Mouse (Mus musculus) lung, embryonic 16.5 days (tissue): ENCODE measurements around the gene Csrp1. TPM values are rescaled to one million over a fixed set of nuclear protein-coding genes. Genes with fewer than 3 reads are reported as not detected.
A peak's percentile ranks its signal among the peaks of the same experiment; 100 is the strongest.

ENCODE experiments used
- ATAC-seq: fragments of 200-750 bp; cut with Nextera tagmentation; 2 replicates; pipeline ENCODE4 v1.8.0; 2017; ENCODE audit warnings: low read depth, mild to moderate bottlenecking, moderate library complexity
- H3K27ac ChIP-seq: fragments of 300-500 bp; sonication (generic); 2 replicates; pipeline ENCODE4 v1.5.1; 2014; ENCODE audit warnings: mild to moderate bottlenecking, control low read depth, low read length
- H3K27me3 ChIP-seq: fragments of 300-500 bp; sonication (generic); 2 replicates; pipeline ENCODE4 v1.6.1; 2014; ENCODE audit warnings: low read depth, low read length, mixed read lengths; ENCODE audit not compliant: control insufficient read depth, insufficient read depth
- H3K36me3 ChIP-seq: fragments of 300-500 bp; sonication (generic); 2 replicates; pipeline ENCODE4 v1.6.1; 2014; ENCODE audit warnings: low read length; ENCODE audit not compliant: control insufficient read depth, insufficient read depth
- H3K4me1 ChIP-seq: fragments of 300-500 bp; sonication (generic); replicated peaks from 2 replicates; pipeline ENCODE4 v1.6.1; 2014; ENCODE audit warnings: low read length, mixed read lengths; ENCODE audit not compliant: control insufficient read depth, insufficient read depth
- H3K4me2 ChIP-seq: fragments of 300-500 bp; sonication (generic); 2 replicates; pipeline ENCODE4 v1.6.1; 2014; ENCODE audit warnings: low read depth, low read length, control low read depth
- H3K4me3 ChIP-seq: fragments of 300-500 bp; sonication (generic); 2 replicates; pipeline ENCODE4 v1.5.1; 2014; ENCODE audit warnings: mild to moderate bottlenecking, low read length, control low read depth
- H3K9ac ChIP-seq: fragments of 300-500 bp; sonication (generic); 2 replicates; pipeline ENCODE4 v1.6.1; 2014; ENCODE audit warnings: low read length, control low read depth
- H3K9me3 ChIP-seq: fragments of 300-500 bp; sonication (generic); 2 replicates; pipeline ENCODE4 v1.6.1; 2016; ENCODE audit warnings: low read length; ENCODE audit not compliant: control insufficient read depth
- WGBS: fragments of 180-500 bp; shearing (Covaris S2); extraction: QIAGEN DNeasy Blood & Tissue Kit; methylation state at CpG from one replicate; pipeline ENCODE4 v1.1.7; 2014; 5-methylcytosine and 5-hydroxymethylcytosine counted together
- polyA plus RNA-seq: library from polyadenylated mRNA; unstranded; fragments of >200 nt; fragmentation: Nextera tagmentation; extraction: Ambion mirVana; gene quantifications from 2 replicates; pipeline ENCODE4 v1.2.1, GENCODE M21; 2015

Csrp1 gene
- polyA plus RNA-seq, 1 experiment from 2014 or later = 268 TPM

- 69% methylated on average over 6 of the region's 6 CpGs for WGBS
- H3K4me1 ChIP-seq = peaks cover 8% of the 10 kb centered on the region
- no peak overlapping the region for H3K4me3 ChIP-seq
- H3K27ac ChIP-seq = no peak overlapping the region
- H3K9me3 ChIP-seq = no peaks in the 10 kb centered on the region
- H3K36me3 ChIP-seq = no peaks in the 10 kb centered on the region
- H3K27me3 ChIP-seq = no peaks in the 10 kb centered on the region
- no peak for ATAC-seq
- H3K4me2 ChIP-seq = no peak overlapping the region
- no peak overlapping the region for H3K9ac ChIP-seq
Measured at GRCm38 (mm10) chr1:135678145-135678544, 41.7 kb upstream of the Csrp1 start.

GRCm38 (mm10) chr1:135680716-135681115 is 39.1 kb upstream of the Csrp1 start:
- Histone ChIP-seq H3K4me2 (no peak overlapping the region), H3K27ac (no peak overlapping the region), H3K9me3 (no peaks in the 10 kb centered on the region), H3K4me1 (peaks cover 14% of the 10 kb centered on the region), H3K36me3 (no peaks in the 10 kb centered on the region), H3K4me3 (no peak overlapping the region), H3K27me3 (no peaks in the 10 kb centered on the region), H3K9ac (no peak overlapping the region)
- ATAC-seq = no peak
- WGBS = 65% methylated on average over 4 of the region's 4 CpGs

GRCm38 (mm10) chr1:135681122-135681521 is 38.7 kb upstream of the Csrp1 start:
- Histone ChIP-seq H3K27ac (no peak overlapping the region), H3K4me1 (peaks cover 17% of the 10 kb centered on the region), H3K9me3 (no peaks in the 10 kb centered on the region), H3K4me3 (no peak overlapping the region), H3K4me2 (no peak overlapping the region), H3K9ac (no peak overlapping the region), H3K27me3 (no peaks in the 10 kb centered on the region), H3K36me3 (no peaks in the 10 kb centered on the region)
- 83% methylated on average over 8 of the region's 8 CpGs for WGBS
- ATAC-seq = no peak

- WGBS = 38% methylated on average over 4 of the region's 4 CpGs
- peaks cover 34% of the 10 kb centered on the region for H3K4me1 ChIP-seq
- H3K4me2 ChIP-seq = peak overlapping the region; percentile 12; the same call in 1 of the 2 replicates
- H3K9ac ChIP-seq = no peak overlapping the region
- no peaks in the 10 kb centered on the region for H3K27me3 ChIP-seq
- no peak overlapping the region for H3K4me3 ChIP-seq
- H3K9me3 ChIP-seq = no peaks in the 10 kb centered on the region
- H3K36me3 ChIP-seq = no peaks in the 10 kb centered on the region
- no peak for ATAC-seq
- H3K27ac ChIP-seq = 0 out of 2 replicates have a peak overlapping the region, but pooled peaks have one; percentile 18
Measured at GRCm38 (mm10) chr1:135684895-135685294, 35.0 kb upstream of the Csrp1 start.

- H3K9ac ChIP-seq = peak overlapping the region; percentile 50; the same call in 1 of the 2 replicates
- peak; percentile 19; the same call in 1 of the 2 replicates for ATAC-seq
- peak overlapping the region; percentile 82 for H3K4me3 ChIP-seq
- no peaks in the 10 kb centered on the region for H3K36me3 ChIP-seq
- H3K4me2 ChIP-seq = peak overlapping the region; percentile 86
- WGBS = 26% methylated on average over 6 of the region's 6 CpGs
- H3K27me3 ChIP-seq = no peaks in the 10 kb centered on the region
- H3K9me3 ChIP-seq = no peaks in the 10 kb centered on the region
- H3K4me1 ChIP-seq = peaks cover 38% of the 10 kb centered on the region
- peak overlapping the region; percentile 89 for H3K27ac ChIP-seq
Measured at GRCm38 (mm10) chr1:135685316-135685715, 34.5 kb upstream of the Csrp1 start.

- Histone ChIP-seq H3K4me3 (peak overlapping the region; percentile 82), H3K27ac (peak overlapping the region; percentile 89), H3K4me2 (peak overlapping the region; percentile 86), H3K4me1 (peaks cover 52% of the 10 kb centered on the region), H3K9me3 (no peaks in the 10 kb centered on the region), H3K36me3 (no peaks in the 10 kb centered on the region), H3K9ac (peak overlapping the region; percentile 91), H3K27me3 (no peaks in the 10 kb centered on the region)
- WGBS = 1% methylated on average over 19 of the region's 19 CpGs
- ATAC-seq = peak; percentile 38
Measured at GRCm38 (mm10) chr1:135686792-135687510, 32.9 kb upstream of the Csrp1 start.

GRCm38 (mm10) chr1:135687771-135688492 is 31.9 kb upstream of the Csrp1 start:
- under 1% methylated on average over 69 of the region's 81 CpGs for WGBS
- no peaks in the 10 kb centered on the region for H3K27me3 ChIP-seq
- no peaks in the 10 kb centered on the region for H3K36me3 ChIP-seq
- peak overlapping the region; percentile 82 for H3K4me3 ChIP-seq
- peaks cover 52% of the 10 kb centered on the region for H3K4me1 ChIP-seq
- H3K9ac ChIP-seq = peak overlapping the region; percentile 91
- H3K27ac ChIP-seq = peak overlapping the region; percentile 89
- ATAC-seq = peak; percentile 87
- no peaks in the 10 kb centered on the region for H3K9me3 ChIP-seq
- peak overlapping the region; percentile 86 for H3K4me2 ChIP-seq

GRCm38 (mm10) chr1:135688686-135689085 is 31.2 kb upstream of the Csrp1 start:
- ATAC-seq = no peak
- peak overlapping the region; percentile 89 for H3K27ac ChIP-seq
- peak overlapping the region; percentile 86 for H3K4me2 ChIP-seq
- H3K27me3 ChIP-seq = no peaks in the 10 kb centered on the region
- peaks cover 52% of the 10 kb centered on the region for H3K4me1 ChIP-seq
- 13% methylated on average over 6 of the region's 6 CpGs for whole genome bisulfite sequencing
- peak overlapping the region; percentile 82 for H3K4me3 ChIP-seq
- peak overlapping the region; percentile 91 for H3K9ac ChIP-seq
- no peaks in the 10 kb centered on the region for H3K9me3 ChIP-seq
- no peaks in the 10 kb centered on the region for H3K36me3 ChIP-seq

GRCm38 (mm10) chr1:135690784-135691416 is 29.0 kb upstream of the Csrp1 start:
- WGBS = 67% methylated on average over 6 of the region's 6 CpGs
- no peak overlapping the region for H3K9ac ChIP-seq
- H3K4me1 ChIP-seq = peaks cover 39% of the 10 kb centered on the region
- H3K36me3 ChIP-seq = no peaks in the 10 kb centered on the region
- no peaks in the 10 kb centered on the region for H3K9me3 ChIP-seq
- H3K4me3 ChIP-seq = no peak overlapping the region
- no peaks in the 10 kb centered on the region for H3K27me3 ChIP-seq
- ATAC-seq = no peak
- H3K27ac ChIP-seq = no peak overlapping the region; the same call in 1 of the 2 replicates
- no peak overlapping the region for H3K4me2 ChIP-seq
